Mouse (Mus musculus) fat pad, adult 2 months (tissue): ENCODE results near the gene Hunk.

Source experiments
- DNase-seq: peaks from one replicate; pipeline ENCODE4 v3.0.0-alpha.2; 2011; ENCODE audit warnings: low read depth, low spot score; ENCODE audit errors: extremely low read depth

The Hunk gene

DNA sequence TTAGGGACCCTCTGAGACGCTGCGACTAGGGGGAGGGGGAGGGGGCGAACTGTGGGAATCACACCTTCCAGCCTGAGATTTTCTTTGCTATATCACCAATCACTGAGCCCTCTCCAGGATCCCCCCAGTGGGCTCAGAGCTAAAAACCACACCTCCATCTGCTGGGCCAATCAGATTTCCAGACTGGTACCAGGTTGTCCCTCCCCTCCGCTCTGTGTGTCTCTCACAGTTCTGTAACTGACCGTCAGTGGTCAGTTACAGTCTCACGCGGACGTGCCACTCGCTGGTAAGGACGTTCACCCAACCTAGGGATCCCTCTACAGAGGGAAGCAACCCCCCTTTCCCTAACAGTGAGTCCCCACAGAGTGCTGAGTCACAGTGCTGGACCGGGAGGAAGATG, 111.1 kb downstream of the Hunk start:
- no peak for DNase-seq

DNA sequence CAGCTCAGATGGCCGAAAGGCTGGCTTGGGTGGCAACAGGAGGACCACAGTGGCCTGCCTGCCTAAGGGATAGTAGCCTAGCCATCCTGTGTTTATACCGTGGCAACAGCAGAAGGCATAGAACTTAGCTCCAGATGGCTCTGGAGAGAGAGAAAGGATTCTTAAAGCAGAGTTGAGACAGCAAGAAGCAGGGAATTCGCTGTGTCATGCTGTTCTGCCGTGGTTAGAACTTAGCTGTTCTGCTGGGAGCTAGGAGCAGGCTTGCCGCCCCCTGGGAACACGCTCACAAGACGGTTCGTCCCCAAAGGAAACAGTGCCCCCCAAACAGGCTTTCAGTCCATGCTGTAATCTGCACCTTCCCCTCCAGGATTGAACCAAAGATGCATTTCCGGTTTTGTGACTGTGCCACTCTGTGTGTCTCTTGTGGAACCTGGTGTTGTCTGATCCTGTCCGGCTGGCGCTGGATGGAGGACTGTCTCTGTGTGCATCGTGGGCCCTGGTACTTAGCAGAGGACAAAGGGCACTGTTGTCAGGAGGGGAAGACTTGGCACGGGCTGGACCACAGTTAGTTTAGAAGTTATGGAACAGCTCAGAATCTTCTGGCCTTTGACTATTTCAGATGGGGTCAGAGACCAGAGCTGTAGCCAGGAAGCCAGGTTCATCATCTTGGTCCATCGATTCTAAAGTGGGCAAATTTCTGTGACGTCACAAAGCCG, 112.1 kb downstream of the Hunk start:
- DNase-seq = no peak

DNA sequence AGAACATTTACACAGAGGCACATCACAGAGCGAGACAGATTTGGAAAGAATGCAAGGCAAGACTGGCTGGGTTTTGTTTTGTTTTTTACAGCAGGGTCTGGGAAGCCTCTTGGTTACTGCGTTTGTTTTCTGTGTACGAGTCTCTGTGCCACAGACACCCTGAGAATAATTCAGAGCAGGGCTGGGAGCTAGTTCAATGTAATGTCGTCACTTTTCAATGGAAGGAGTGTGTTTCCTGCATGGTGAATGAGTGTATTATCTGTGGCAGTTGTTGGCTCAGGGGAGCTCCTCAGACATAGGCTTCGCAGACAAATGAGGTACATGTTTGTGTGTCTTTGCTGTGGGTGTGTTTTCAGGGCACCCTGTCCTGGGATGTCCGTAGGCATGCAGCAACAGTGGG, 115.0 kb downstream of the Hunk start:
- no peak for DNase-seq

DNA sequence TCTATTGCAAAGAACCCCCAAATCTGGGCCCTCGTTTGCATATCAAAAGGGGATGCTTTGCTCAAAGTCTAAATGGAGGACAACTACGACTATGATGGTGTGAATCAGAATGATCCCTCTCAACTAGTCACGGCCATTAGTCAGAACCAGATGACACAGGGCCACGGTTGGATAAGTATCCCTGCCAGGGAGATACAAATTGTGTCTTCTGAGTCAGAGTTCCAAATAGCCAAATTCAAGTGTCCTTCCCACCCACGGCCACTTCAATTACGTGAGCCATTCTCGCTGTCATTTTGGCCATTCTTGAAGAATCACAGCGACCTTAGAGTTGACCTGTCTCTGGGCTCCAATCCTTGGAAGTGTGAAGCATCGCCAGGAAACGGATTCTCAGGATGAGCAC, 119.4 kb downstream of the Hunk start:
- DNase-seq = no peak

DNA sequence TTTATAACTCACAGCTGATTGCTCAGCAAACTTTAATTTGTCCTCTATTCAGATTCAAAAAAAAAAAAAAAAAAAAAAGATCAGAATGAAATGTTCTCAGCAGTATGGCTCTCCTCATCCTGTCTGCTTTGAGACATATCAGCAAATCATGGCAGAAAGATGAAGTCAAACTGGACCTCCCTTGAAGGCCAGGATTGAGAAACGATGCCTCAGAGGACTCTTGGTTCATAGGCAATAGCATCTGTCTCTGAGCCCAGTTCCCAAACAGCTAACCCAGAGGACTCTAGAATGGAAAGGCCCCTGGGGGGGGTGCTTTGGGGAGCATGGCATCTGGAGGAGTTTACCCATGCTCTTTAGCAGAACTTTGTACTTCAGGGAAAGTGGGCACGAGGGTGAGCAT, 119.9 kb downstream of the Hunk start:
- no peak for DNase-seq

DNA sequence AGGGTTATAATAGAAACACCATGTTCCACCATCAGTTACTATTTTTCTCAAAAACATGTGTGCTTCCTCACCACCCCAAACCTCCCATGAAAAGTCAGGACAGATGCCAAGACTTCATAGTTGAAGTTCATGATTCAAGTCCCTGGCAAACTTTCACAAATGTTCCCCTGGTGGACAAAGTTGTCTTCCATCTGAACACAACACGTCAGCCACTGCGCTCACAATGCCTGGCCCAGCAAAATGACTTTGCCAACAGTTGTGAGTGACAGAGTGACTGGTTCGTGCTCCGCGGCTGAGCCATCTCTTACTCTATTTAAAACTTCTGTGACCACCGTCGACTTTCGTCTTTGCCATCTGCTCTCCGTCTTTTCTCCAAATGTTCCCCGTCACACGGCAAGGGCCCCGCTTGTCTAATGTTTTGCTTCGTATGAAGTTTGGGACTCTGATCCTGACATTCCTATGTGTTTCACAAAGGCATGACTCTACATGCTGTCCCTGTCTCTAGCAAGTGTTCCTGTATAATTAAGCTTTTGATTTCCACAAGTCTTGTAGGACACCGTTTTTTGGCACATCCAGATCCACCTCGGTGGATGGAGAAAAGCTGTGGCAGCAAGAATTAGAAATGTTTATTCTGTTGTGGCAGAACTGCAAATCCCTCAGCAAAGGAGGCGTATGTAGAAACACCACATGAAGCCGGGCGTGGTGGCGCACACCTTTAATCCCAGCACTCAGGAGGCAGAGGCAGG, 125.9 kb downstream of the Hunk start:
- DNase-seq = peak; percentile 52

DNA sequence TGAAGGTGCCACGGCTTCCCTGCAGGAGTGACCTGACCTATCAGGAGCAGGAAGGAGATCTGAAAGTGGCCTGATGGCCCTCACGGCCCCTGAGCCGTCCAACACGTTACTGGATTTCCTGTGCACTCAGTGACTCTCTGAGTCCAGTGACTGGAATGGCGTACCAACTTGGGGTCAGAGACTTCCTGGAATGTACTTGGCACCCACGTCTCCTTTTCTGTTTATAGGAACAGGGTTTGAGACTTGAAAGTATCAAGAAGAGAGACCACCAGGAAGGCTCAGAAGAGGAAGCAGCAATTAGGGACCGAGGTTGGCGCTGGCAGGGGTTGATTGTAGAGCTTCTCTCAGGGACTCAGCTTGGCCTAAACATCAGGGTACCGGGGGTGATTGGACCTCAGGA, 131.2 kb downstream of the Hunk start:
- DNase-seq = no peak

DNA sequence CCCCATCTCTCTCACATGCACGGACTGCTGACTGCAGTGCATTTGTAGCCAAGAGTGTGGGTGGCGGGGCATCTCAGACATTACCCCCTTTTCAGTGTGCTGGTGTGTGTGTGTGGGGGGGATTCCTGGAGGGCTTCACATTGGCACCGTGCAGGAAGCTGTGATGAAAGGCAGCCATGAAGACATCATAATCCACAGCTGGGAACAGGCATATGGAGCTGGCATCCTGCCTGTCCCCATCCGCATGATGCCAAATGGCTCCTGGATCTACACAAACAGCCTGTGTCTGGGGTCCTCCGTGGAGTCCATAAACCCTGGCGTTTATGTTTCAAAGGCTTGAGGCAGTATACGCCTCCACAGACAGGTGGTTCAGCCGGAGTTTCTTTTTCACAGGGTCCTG, 132.4 kb downstream of the Hunk start:
- DNase-seq = no peak

DNA sequence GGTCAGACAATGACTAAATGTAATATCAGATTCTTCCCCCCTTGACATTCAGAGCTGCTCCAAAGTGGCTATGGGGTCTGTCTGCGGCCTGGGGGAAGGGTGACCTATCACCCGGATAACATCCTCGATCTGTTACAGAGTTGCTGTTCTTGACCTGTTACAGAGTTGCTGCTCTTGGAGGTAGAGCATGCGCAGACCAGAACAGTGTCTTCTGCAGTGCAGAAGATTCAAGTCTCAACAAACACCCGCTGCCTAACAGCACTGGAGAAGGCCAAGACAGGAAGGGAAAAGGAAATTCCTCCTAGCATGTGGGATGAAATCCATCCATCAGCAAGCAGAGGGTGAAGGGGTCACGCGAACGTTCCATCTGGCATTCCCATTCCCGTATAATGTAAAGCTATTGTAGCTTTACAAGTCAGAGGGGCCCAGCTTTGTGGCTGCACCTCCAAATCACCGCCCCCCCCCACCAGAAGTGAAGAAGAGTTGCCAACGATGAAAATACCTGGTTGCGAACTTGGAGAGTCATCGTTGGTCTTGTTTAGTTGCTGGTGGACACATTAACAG, 133.0 kb downstream of the Hunk start:
- no peak for DNase-seq

DNA sequence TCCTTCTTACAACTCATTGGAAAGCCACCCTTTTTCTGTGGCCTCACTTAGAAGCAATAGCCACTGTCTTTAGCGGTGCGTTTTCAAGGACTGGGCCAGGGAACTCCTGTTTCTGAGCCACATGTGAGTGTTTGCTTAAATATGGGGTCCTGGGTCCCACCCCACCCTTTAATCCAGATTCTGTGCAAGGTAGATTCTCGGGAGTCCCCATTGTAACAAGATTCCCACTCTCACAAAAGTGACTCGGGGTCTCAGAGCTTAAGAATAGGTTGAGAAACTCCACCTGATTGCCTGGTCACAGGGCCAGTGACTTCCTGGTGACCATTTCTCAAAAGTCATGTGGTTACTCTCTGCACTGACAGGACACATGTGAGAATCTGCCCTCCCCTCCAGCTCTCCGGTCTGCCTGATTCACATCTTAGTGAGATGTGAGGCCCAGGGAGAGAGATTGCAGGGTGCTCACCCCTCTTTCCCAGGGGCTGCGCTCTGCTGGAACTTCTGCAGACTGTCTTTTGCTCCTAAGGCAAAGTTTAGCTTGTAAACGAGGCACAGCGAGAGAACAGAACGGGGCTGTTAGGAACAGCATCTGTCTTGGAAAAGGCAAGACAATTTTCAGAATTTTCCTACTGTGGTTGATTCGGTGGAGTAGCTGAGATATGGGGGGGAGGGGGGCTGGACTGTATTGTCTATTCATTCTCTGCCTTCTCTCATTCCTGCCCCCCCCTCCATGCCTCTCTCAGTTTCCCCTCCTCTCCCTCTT, 135.6 kb downstream of the Hunk start:
- no peak for DNase-seq

DNA sequence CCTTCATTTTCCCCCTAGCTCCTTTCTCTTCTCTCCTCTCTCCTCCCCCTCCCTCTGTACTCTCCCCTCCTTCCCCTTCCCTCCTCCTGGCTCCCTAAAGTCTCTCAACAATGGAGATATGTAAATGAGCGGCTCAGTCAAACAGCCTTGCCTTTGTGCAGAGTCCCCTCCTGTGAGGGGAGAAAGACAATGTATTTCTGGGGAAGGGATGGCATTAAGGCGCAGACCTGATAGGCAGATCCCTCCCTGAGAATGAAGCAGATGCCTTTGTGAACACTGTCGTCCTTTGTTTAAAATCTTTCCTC, 136.1 kb downstream of the Hunk start:
- DNase-seq = no peak

DNA sequence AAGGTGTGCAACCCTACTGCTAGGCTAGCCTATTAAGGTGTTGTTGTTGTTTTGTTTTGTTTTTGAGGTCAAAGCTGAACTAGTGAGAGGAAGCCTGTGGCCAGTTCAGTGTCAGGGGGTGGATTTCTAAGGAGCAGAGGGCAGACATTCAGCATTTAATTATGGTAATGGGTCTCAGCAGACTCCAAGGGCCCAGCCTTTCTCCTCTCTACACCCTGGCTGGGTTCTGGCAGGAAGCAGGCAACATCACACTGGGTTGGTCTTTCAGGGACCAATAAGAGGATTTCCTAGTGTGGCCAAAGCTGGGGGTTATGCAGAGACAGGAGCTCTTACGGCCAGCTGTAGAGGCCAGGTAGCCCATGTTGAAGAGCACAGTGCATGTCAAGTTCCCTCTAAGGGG, 136.8 kb downstream of the Hunk start:
- DNase-seq = no peak

DNA sequence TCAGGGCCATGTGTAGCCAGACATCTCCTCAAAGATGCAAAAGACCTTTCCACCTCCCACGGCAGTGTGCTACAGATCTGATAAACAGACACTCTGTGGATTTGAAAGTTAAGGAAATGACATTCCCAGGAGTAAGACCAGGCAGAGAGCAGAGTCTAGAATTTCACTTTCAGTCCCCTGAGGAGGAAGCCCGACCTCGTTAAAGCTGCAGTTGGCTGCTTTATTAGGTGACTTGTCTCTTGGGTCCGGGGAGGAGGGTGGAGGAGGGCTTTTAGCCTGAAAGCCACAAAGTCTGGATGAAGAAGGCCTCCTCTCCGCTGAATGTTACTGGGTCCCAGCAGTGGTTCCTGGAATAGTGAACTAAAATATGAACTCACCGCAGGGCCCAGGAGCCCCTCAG, 137.6 kb downstream of the Hunk start:
- DNase-seq = no peak

DNA sequence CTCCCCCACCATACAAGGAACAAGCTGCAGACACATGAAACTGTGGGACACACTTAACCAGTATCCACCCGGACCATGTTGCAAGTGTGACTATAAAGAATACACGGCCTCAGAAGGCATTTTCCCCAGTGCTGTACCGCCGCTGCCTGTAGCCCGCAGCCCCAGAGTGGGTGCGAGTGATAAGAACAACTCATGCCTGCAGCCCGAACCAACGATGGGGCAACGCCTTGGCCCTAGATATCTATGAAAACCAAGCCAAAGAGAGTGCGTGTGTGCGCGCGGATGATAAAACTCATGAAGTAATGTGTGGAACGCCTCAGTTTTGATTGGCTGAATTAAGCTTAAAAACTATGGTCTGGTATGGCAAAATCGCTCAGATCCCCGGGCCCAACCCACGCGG, 138.1 kb downstream of the Hunk start:
- DNase-seq = no peak

DNA sequence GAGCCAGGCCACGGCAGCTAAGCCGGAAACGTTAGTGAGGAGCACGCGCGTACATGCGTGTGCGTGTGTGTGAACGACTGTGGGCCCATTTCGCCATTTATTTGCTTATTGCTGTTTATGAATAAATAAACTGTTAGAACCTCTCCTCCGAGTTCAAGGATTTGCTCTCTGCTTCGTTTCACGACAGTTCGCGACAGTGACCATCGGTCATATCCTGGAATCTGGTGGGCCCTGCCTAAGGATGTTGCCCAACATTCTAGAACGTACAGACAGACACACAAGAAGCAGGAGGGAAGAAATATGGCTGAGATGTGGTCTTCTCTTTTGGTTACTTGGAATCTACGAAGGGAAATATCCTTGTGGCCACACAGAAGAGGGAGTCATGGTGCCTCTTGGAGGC, 138.6 kb downstream of the Hunk start:
- no peak for DNase-seq

DNA sequence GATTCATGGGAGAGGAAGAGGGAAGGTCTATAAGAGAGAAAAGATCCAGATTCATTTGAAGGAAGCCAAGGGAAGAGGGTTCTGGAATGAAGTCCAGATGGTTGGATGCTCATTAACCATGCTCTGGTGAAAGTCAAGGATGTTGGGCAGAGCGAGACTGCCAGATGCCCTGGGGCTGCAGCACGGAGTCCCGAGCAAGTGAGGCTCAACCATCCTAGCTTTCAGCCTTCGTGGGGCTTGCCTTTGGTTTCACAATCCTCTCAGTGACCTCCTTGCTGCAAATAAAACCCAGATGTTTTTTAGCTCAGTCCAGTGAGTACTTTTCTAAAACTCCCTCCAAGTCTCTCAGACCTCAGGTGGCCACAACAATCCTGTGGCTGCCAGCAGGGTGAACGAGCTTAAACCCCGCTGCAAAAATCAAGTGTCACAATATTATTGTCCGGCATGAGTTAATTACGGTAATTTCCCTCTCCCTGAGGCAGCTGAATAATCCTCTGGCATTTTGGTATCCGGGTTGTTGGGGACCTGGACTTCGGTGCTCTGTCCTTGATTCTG, 147.4 kb downstream of the Hunk start:
- no peak for DNase-seq

DNA sequence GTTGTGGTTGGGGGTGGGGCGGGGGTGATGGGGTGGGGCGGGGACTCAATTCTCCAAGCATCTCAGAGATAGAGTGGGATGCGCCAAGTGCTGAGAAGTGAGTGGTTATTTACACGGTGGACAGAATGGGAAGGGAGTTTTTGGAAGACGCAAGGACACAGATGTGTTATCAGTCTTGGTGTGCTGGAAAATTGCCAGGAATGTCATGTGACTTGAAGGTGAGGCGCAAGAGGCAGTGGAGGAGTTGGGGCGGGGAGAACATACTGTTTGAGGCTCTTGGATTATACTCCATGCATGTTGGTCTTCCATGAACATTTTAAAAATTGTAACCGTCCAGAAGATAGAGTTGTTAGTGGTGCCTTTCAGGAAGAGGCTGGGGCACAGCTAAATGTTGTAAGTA, 148.8 kb downstream of the Hunk start:
- DNase-seq = no peak

DNA sequence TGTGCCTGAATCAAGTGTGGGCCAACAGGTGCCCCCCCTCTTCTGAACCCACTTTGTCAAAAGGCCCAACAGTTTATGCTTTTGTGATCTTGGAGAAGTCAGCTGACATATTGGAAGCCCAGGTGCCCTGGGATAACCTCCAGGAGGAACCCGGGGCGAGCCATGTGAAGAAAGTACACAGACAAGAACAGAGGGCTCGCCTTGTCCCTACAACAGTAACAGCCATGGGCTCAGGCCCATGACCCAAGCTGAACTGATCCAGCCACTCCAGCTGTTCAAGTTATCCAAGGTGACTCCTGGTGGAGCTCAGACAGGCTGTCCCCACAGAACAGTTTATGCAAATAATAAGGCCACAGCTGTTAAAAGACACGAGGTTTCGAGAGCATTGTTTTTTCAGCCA, 153.1 kb downstream of the Hunk start:
- DNase-seq = no peak

DNA sequence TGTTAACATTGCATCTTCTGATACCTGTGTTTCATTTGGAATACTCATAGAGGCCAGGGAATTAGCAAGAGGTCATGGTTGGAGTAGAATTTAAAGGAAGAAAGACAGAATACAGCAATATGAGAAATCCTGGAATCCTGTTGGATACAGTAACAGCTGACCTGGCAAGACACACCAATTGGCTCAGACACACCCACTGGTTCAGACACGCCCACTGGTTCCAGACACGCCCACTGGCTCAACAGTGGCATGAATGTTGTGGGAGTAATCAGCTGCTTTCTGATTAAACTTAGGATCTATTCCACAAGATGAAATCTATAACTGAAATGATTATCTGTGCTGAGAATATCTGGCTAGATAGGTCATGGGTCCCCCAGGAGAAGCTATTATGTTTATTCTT, 155.4 kb downstream of the Hunk start:
- no peak for DNase-seq

DNA sequence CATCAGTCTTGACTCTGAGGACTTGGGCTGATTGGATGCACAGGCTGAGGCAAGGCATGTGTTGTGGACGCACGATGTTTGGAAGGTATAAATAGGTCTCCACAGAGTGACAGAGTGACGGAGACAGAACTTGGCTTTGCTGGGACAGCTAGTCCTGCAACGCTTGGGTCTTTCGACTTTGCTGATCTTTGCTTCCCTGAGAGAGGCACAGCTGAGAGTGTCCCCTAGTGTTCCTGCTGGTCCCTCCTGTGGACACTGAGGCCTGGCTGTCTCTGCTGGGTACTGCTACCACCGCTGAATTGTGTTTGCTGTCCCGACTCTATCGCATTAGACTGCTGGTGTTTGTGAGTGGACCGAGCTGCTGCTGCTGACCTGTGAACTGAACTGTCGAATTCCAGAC, 156.6 kb downstream of the Hunk start:
- DNase-seq = no peak

DNA sequence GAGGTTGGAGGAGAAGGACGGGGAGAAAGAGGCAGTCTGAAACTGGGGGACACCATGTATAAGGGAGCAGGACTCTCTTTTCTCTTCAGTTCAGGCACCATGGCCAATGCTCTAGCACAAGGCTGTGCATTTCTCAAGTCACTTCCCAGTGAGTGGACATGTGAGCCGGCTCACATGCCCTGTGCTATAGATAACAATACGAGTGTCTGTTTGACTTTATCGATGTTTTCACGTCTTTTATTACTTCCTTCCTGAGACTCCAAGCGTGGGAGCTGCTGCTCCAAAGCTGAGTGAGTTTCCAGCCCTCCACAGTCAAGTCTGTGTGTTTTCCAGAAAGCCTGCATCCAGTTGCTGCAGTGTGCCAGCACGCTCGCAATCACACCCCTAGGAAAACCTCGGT, 158.4 kb downstream of the Hunk start:
- no peak for DNase-seq

DNA sequence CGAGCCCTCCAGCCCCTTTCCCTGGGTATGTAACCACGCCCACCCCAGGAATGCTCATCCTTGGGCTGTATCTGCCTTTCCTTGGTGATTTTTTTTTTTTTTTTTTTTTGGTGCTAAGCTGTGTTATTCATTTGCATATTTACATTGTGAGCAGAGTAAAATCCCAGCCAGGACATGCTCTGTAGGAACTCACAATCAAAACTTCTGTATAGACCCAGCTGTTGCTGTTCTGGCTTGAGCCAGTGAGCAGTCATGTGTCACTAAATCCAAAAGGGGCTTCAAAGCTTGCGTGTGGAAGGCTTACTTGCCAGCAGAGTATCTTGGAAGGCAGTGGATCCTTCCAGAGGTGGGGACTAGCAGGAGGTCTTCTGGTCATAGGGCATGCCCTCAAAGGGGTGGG, 159.7 kb downstream of the Hunk start:
- DNase-seq = no peak
